Mouse (Mus musculus) midbrain, embryonic 15.5 days (tissue): ENCODE results near the gene Fam19a5. TPM values are rescaled to one million over a fixed set of nuclear protein-coding genes. Genes with fewer than 3 reads are reported as not detected.

Experiments used
- ATAC-seq: fragments of 200-750 bp; cut with Nextera tagmentation; replicated peaks from 2 replicates; pipeline ENCODE4 v1.8.0; 2017; ENCODE audit warnings: moderate TSS enrichment
- H3K27ac ChIP-seq: fragments of 300-500 bp; sonication (generic); 2 replicates; pipeline ENCODE4 v1.5.1; 2015; ENCODE audit warnings: mild to moderate bottlenecking, inconsistent platforms
- H3K27me3 ChIP-seq: fragments of 300-500 bp; sonication (generic); replicated peaks from 2 replicates; pipeline ENCODE4 v1.6.1; 2015; ENCODE audit warnings: inconsistent platforms
- H3K36me3 ChIP-seq: fragments of 300-500 bp; sonication (generic); replicated peaks from 2 replicates; pipeline ENCODE4 v1.6.1; 2015; ENCODE audit warnings: inconsistent platforms
- H3K4me1 ChIP-seq: fragments of 300-500 bp; sonication (generic); 2 replicates; pipeline ENCODE4 v1.6.1; 2015; ENCODE audit warnings: inconsistent platforms
- H3K4me2 ChIP-seq: fragments of 300-500 bp; sonication (generic); 2 replicates; pipeline ENCODE4 v1.6.1; 2015; ENCODE audit warnings: inconsistent platforms, mild to moderate bottlenecking, moderate library complexity
- H3K4me3 ChIP-seq: fragments of 300-500 bp; sonication (generic); 2 replicates; pipeline ENCODE4 v1.5.1; 2015; ENCODE audit warnings: mild to moderate bottlenecking, inconsistent platforms
- H3K9ac ChIP-seq: fragments of 300-500 bp; sonication (generic); 2 replicates; pipeline ENCODE4 v1.6.1; 2015; ENCODE audit warnings: mild to moderate bottlenecking, inconsistent platforms
- H3K9me3 ChIP-seq: fragments of 300-500 bp; sonication (generic); 2 replicates; pipeline ENCODE4 v1.6.1; 2016; ENCODE audit warnings: inconsistent platforms
- WGBS: fragments of 180-500 bp; shearing (Covaris S2); methylation state at CpG from one replicate; pipeline ENCODE4 v1.1.7; 2015; ENCODE audit warnings: mixed read lengths; 5-methylcytosine and 5-hydroxymethylcytosine counted together
- polyA plus RNA-seq: library from polyadenylated mRNA; unstranded; fragments of >200 nt; fragmentation: Nextera tagmentation; extraction: Ambion mirVana; gene quantifications from 2 replicates; pipeline ENCODE4 v1.2.1, GENCODE M21; 2015

Fam19a5 gene
- polyA plus RNA-seq, 1 experiment from 2014 or later: 29.2 TPM

GRCm38 (mm10) chr15:87598636-87599035, 54.5 kb downstream of the Fam19a5 start:
- Histone ChIP-seq H3K4me3 (no peak overlapping the region), H3K4me2 (no peak overlapping the region), H3K27me3 (no peaks in the 10 kb centered on the region), H3K9ac (no peak overlapping the region), H3K36me3 (no peaks in the 10 kb centered on the region), H3K27ac (no peak overlapping the region), H3K4me1 (peaks cover 13% of the 10 kb centered on the region), H3K9me3 (no peaks in the 10 kb centered on the region)
- WGBS: 92% methylated on average over 4 of the region's 4 CpGs
- no peak for ATAC-seq

- 37% methylated on average over 1 of the region's 1 CpGs for WGBS
- Histone ChIP-seq H3K27me3 (no peaks in the 10 kb centered on the region), H3K9ac (no peak overlapping the region), H3K4me1 (peaks cover 26% of the 10 kb centered on the region), H3K9me3 (no peaks in the 10 kb centered on the region), H3K27ac (no peak overlapping the region), H3K36me3 (no peaks in the 10 kb centered on the region), H3K4me3 (no peak overlapping the region), H3K4me2 (no peak overlapping the region)
- no peak for ATAC-seq
Measured at GRCm38 (mm10) chr15:87603316-87603715, 59.2 kb downstream of the Fam19a5 start.

- Histone ChIP-seq H3K27ac (no peak overlapping the region), H3K9me3 (no peaks in the 10 kb centered on the region), H3K27me3 (no peaks in the 10 kb centered on the region), H3K4me3 (no peak overlapping the region), H3K4me2 (no peak overlapping the region), H3K36me3 (no peaks in the 10 kb centered on the region), H3K9ac (no peak overlapping the region), H3K4me1 (peaks cover 31% of the 10 kb centered on the region)
- WGBS: 55% methylated on average over 9 of the region's 9 CpGs
- no peak for ATAC-seq
Measured at GRCm38 (mm10) chr15:87605504-87606280, 61.6 kb downstream of the Fam19a5 start.

- ATAC-seq: no peak
- H3K27me3 ChIP-seq: no peaks in the 10 kb centered on the region
- no peak overlapping the region for H3K4me2 ChIP-seq
- WGBS: 84% methylated on average over 10 of the region's 10 CpGs
- no peak overlapping the region for H3K4me3 ChIP-seq
- no peaks in the 10 kb centered on the region for H3K9me3 ChIP-seq
- no peak overlapping the region for H3K27ac ChIP-seq
- H3K4me1 ChIP-seq: peaks cover 31% of the 10 kb centered on the region
- no peaks in the 10 kb centered on the region for H3K36me3 ChIP-seq
- no peak overlapping the region for H3K9ac ChIP-seq
Measured at GRCm38 (mm10) chr15:87606702-87607101, 62.6 kb downstream of the Fam19a5 start.

- Histone ChIP-seq H3K9me3 (no peaks in the 10 kb centered on the region), H3K27ac (no peak overlapping the region), H3K36me3 (no peaks in the 10 kb centered on the region), H3K27me3 (no peaks in the 10 kb centered on the region), H3K4me2 (no peak overlapping the region), H3K4me1 (peaks cover 22% of the 10 kb centered on the region), H3K9ac (no peak overlapping the region), H3K4me3 (no peak overlapping the region)
- 83% methylated on average over 1 of the region's 1 CpGs for WGBS
- ATAC-seq: no peak
Measured at GRCm38 (mm10) chr15:87609236-87609635, 65.1 kb downstream of the Fam19a5 start.

GRCm38 (mm10) chr15:87623966-87624609, 80.0 kb downstream of the Fam19a5 start:
- no peaks in the 10 kb centered on the region for H3K36me3 ChIP-seq
- peak; percentile 91 for ATAC-seq
- H3K27me3 ChIP-seq: no peaks in the 10 kb centered on the region
- H3K9ac ChIP-seq: peak overlapping the region; percentile 78
- peaks cover 39% of the 10 kb centered on the region for H3K4me1 ChIP-seq
- peak overlapping the region; percentile 92 for H3K4me2 ChIP-seq
- H3K27ac ChIP-seq: peak overlapping the region; percentile 86
- H3K9me3 ChIP-seq: no peaks in the 10 kb centered on the region
- H3K4me3 ChIP-seq: peak overlapping the region; percentile 65
- under 1% methylated on average over 78 of the region's 86 CpGs for WGBS

GRCm38 (mm10) chr15:87624610-87625091, 80.6 kb downstream of the Fam19a5 start:
- Histone ChIP-seq H3K9ac (peak overlapping the region; percentile 78), H3K27me3 (no peaks in the 10 kb centered on the region), H3K9me3 (no peaks in the 10 kb centered on the region), H3K4me3 (peak overlapping the region; percentile 65), H3K4me1 (peaks cover 39% of the 10 kb centered on the region), H3K27ac (peak overlapping the region; percentile 86), H3K4me2 (peak overlapping the region; percentile 92), H3K36me3 (no peaks in the 10 kb centered on the region)
- peak; percentile 57 for ATAC-seq
- WGBS: 0% methylated on average over 64 of the region's 76 CpGs

- Histone ChIP-seq H3K9ac (peak overlapping the region; percentile 78), H3K4me1 (peaks cover 39% of the 10 kb centered on the region), H3K27me3 (no peaks in the 10 kb centered on the region), H3K36me3 (no peaks in the 10 kb centered on the region), H3K27ac (peak overlapping the region; percentile 86), H3K4me3 (peak overlapping the region; percentile 65), H3K9me3 (no peaks in the 10 kb centered on the region), H3K4me2 (peak overlapping the region; percentile 92)
- peak; percentile 90 for ATAC-seq
- under 1% methylated on average over 64 of the region's 68 CpGs for WGBS
Measured at GRCm38 (mm10) chr15:87625236-87626023, 81.3 kb downstream of the Fam19a5 start.

- H3K9ac ChIP-seq: no peak overlapping the region
- H3K27ac ChIP-seq: no peak overlapping the region
- peaks cover 18% of the 10 kb centered on the region for H3K4me1 ChIP-seq
- no peak for ATAC-seq
- 94% methylated on average over 5 of the region's 5 CpGs for WGBS
- no peaks in the 10 kb centered on the region for H3K9me3 ChIP-seq
- H3K4me3 ChIP-seq: no peak overlapping the region
- H3K36me3 ChIP-seq: no peaks in the 10 kb centered on the region
- H3K27me3 ChIP-seq: no peaks in the 10 kb centered on the region
- H3K4me2 ChIP-seq: no peak overlapping the region
Measured at GRCm38 (mm10) chr15:87635272-87635671, 91.2 kb downstream of the Fam19a5 start.

- no peak overlapping the region for H3K4me3 ChIP-seq
- no peaks in the 10 kb centered on the region for H3K36me3 ChIP-seq
- no peaks in the 10 kb centered on the region for H3K9me3 ChIP-seq
- 89% methylated on average over 4 of the region's 4 CpGs for WGBS
- H3K27me3 ChIP-seq: no peaks in the 10 kb centered on the region
- peaks cover 15% of the 10 kb centered on the region for H3K4me1 ChIP-seq
- H3K9ac ChIP-seq: no peak overlapping the region
- no peak overlapping the region for H3K4me2 ChIP-seq
- ATAC-seq: no peak
- no peak overlapping the region for H3K27ac ChIP-seq
Measured at GRCm38 (mm10) chr15:87636407-87636806, 92.3 kb downstream of the Fam19a5 start.

- no peak for ATAC-seq
- H3K36me3 ChIP-seq: no peaks in the 10 kb centered on the region
- no peak overlapping the region for H3K4me2 ChIP-seq
- no peak overlapping the region for H3K27ac ChIP-seq
- no peak overlapping the region for H3K9ac ChIP-seq
- no peak overlapping the region for H3K4me3 ChIP-seq
- H3K9me3 ChIP-seq: no peaks in the 10 kb centered on the region
- no peaks in the 10 kb centered on the region for H3K27me3 ChIP-seq
- peaks cover 14% of the 10 kb centered on the region for H3K4me1 ChIP-seq
Measured at GRCm38 (mm10) chr15:87637234-87637633, 93.1 kb downstream of the Fam19a5 start.

- no peak overlapping the region for H3K27ac ChIP-seq
- no peak overlapping the region for H3K4me2 ChIP-seq
- WGBS: 31% methylated on average over 11 of the region's 11 CpGs
Measured at GRCm38 (mm10) chr15:87638270-87638669, 94.2 kb downstream of the Fam19a5 start.

More at GRCm38 (mm10) chr15:87638270-87638669, 94.2 kb downstream of the Fam19a5 start:
- H3K4me3 ChIP-seq: no peak overlapping the region
- H3K9ac ChIP-seq: no peak overlapping the region
- no peaks in the 10 kb centered on the region for H3K36me3 ChIP-seq
- no peak for ATAC-seq
- peaks cover 14% of the 10 kb centered on the region for H3K4me1 ChIP-seq
- no peaks in the 10 kb centered on the region for H3K9me3 ChIP-seq
- no peaks in the 10 kb centered on the region for H3K27me3 ChIP-seq
